Mouse (Mus musculus) MEL (cell line): ENCODE results near the gene Aplf. TPM values are rescaled to one million over a fixed set of nuclear protein-coding genes. Genes with fewer than 3 reads are reported as not detected.

Source experiments
- DNase-seq: peaks from one replicate; pipeline ENCODE4 v3.0.0; 2011; ENCODE audit warnings: low read depth, low spot score
- H3K27ac ChIP-seq: 2 replicates; pipeline ENCODE4 v1.5.1; 2012; ENCODE audit warnings: low read depth, mild to moderate bottlenecking, control low read depth, low read length, moderate library complexity; ENCODE audit not compliant: control insufficient read depth
- H3K27me3 ChIP-seq, 2 experiments: fragments of 150-350 bp in 1 of 2; sonication (generic) in 1 of 2; 2 replicates each; pipeline ENCODE4 v1.6.1; 2012; ENCODE audit warnings: low read length in 2 of 2, mild to moderate bottlenecking in 2 of 2, improper control_type of control experiment in 1 of 2, moderate library complexity in 1 of 2; ENCODE audit not compliant: insufficient read depth in 2 of 2, control insufficient read depth in 1 of 2
- H3K36me3 ChIP-seq, 2 experiments: 2 replicates each; pipeline ENCODE4 v1.6.1; 2012 to 2014; ENCODE audit warnings: low read length in 2 of 2, improper control_type of control experiment in 1 of 2, inconsistent platforms in 1 of 2, mild to moderate bottlenecking in 1 of 2; ENCODE audit not compliant: insufficient read depth in 2 of 2, control insufficient read depth in 1 of 2
- H3K4me1 ChIP-seq, 2 experiments: fragments of 150-350 bp in 1 of 2; sonication (generic) in 1 of 2; 2 replicates each; pipeline ENCODE4 v1.6.1; 2012; ENCODE audit warnings: low read length in 2 of 2, improper control_type of control experiment in 1 of 2, mild to moderate bottlenecking in 1 of 2; ENCODE audit not compliant: insufficient read depth in 2 of 2, control insufficient read depth in 1 of 2
- H3K4me3 ChIP-seq, 2 experiments: fragments of 150-350 bp in 1 of 2; sonication (generic) in 1 of 2; 2 replicates each; pipeline ENCODE4 v1.5.1; 2012; ENCODE audit warnings: low read depth in 2 of 2, low read length in 2 of 2, mild to moderate bottlenecking in 2 of 2, moderate library complexity in 2 of 2, control low read depth in 1 of 2, improper control_type of control experiment in 1 of 2; ENCODE audit not compliant: control insufficient read depth in 1 of 2, insufficient read depth in 1 of 2
- H3K79me2 ChIP-seq: 2 replicates; pipeline ENCODE4 v1.6.1; 2012; ENCODE audit warnings: mild to moderate bottlenecking, low read length, moderate library complexity; ENCODE audit not compliant: control insufficient read depth, poor library complexity, insufficient read depth
- H3K9ac ChIP-seq: 2 replicates; pipeline ENCODE4 v1.6.1; 2012; ENCODE audit warnings: low read depth, mild to moderate bottlenecking, control low read depth, low read length, moderate library complexity; ENCODE audit not compliant: control insufficient read depth, poor library complexity, severe bottlenecking
- H3K9me3 ChIP-seq: fragments of 150-350 bp; sonication (generic); replicated peaks from 2 replicates; pipeline ENCODE4 v1.6.1; 2012; ENCODE audit warnings: mild to moderate bottlenecking, low read length, improper control_type of control experiment, moderate library complexity; ENCODE audit not compliant: insufficient read depth
- CHD1 ChIP-seq: IDR thresholded peaks from 2 replicates; pipeline ENCODE4 v1.6.1; 2012; ENCODE audit warnings: low read depth, mild to moderate bottlenecking, inconsistent platforms, low read length, improper control_type of control experiment
- CHD2 ChIP-seq: IDR thresholded peaks from 2 replicates; pipeline ENCODE4 v1.6.1; 2011; ENCODE audit warnings: low read length, improper control_type of control experiment
- CTCF ChIP-seq, 3 experiments: IDR thresholded peaks in 2 of 3; conservative IDR thresholded peaks in 1 of 3; 2 replicates each; pipeline ENCODE4 v1.5.1; 2011 to 2012; ENCODE audit warnings: low read length in 3 of 3, low read depth in 2 of 3, mild to moderate bottlenecking in 2 of 3, improper control_type of control experiment in 1 of 3, inconsistent platforms in 1 of 3, mixed read lengths in 1 of 3, moderate library complexity in 1 of 3; ENCODE audit not compliant: control insufficient read depth in 1 of 3, insufficient read depth in 1 of 3, poor library complexity in 1 of 3, severe bottlenecking in 1 of 3
- E2F4 ChIP-seq: IDR thresholded peaks from 2 replicates; pipeline ENCODE4 v1.6.1; 2011; ENCODE audit warnings: low read depth, low read length, improper control_type of control experiment, borderline replicate concordance
- ELF1 ChIP-seq: IDR thresholded peaks from 2 replicates; pipeline ENCODE4 v1.6.1; 2014; ENCODE audit warnings: low read depth, mild to moderate bottlenecking, inconsistent platforms, low read length, improper control_type of control experiment, moderate library complexity
- EP300 ChIP-seq, 2 experiments: IDR thresholded peaks; 2 replicates each; pipeline ENCODE4 v1.6.1; 2011; ENCODE audit warnings: improper control_type of control experiment in 2 of 2, low read length in 2 of 2, low read depth in 1 of 2, mild to moderate bottlenecking in 1 of 2
- ETS1 ChIP-seq: IDR thresholded peaks from 2 replicates; pipeline ENCODE4 v1.6.1; 2012; ENCODE audit warnings: low read depth, mild to moderate bottlenecking, inconsistent platforms, low read length, improper control_type of control experiment, moderate library complexity
- GABPA ChIP-seq: IDR thresholded peaks from 2 replicates; pipeline ENCODE4 v1.6.1; 2012; ENCODE audit warnings: low read depth, mild to moderate bottlenecking, inconsistent platforms, low read length, improper control_type of control experiment, moderate library complexity
- GATA1 ChIP-seq: IDR thresholded peaks from 2 replicates; pipeline ENCODE4 v1.6.1; 2011; ENCODE audit warnings: low read depth, low read length, improper control_type of control experiment
- JUND ChIP-seq: IDR thresholded peaks from 2 replicates; pipeline ENCODE4 v1.6.1; 2011; ENCODE audit warnings: low read depth, mild to moderate bottlenecking, improper control_type of control experiment, low read length
- KAT2A ChIP-seq: conservative IDR thresholded peaks from 2 replicates; pipeline ENCODE4 v1.6.1; 2012; ENCODE audit warnings: low read depth, low read length, improper control_type of control experiment, inconsistent platforms
- MAFK ChIP-seq: IDR thresholded peaks from 2 replicates; pipeline ENCODE4 v1.6.1; 2011; ENCODE audit warnings: low read depth, mild to moderate bottlenecking, low read length, improper control_type of control experiment, borderline replicate concordance
- MAZ ChIP-seq: IDR thresholded peaks from 2 replicates; pipeline ENCODE4 v1.6.1; 2012; ENCODE audit warnings: low read depth, mild to moderate bottlenecking, inconsistent platforms, low read length, improper control_type of control experiment
- MEF2A ChIP-seq: IDR thresholded peaks from 2 replicates; pipeline ENCODE4 v1.6.1; 2014; ENCODE audit warnings: low read depth, mild to moderate bottlenecking, inconsistent platforms, low read length, improper control_type of control experiment; ENCODE audit not compliant: poor library complexity, insufficient replicate concordance, severe bottlenecking; ENCODE audit errors: extremely low read depth
- MXI1 ChIP-seq: IDR thresholded peaks from 2 replicates; pipeline ENCODE4 v1.6.1; 2011; ENCODE audit warnings: mild to moderate bottlenecking, low read depth, low read length, improper control_type of control experiment
- MYB ChIP-seq: IDR thresholded peaks from 2 replicates; pipeline ENCODE4 v1.6.1; 2011; ENCODE audit warnings: mild to moderate bottlenecking, low read depth, low read length, improper control_type of control experiment
- MYC ChIP-seq: IDR thresholded peaks from 2 replicates; pipeline ENCODE4 v1.6.1; 2011; ENCODE audit warnings: low read depth, mild to moderate bottlenecking, low read length, improper control_type of control experiment, moderate library complexity
- NELFE ChIP-seq: IDR thresholded peaks from 2 replicates; pipeline ENCODE4 v1.6.1; 2011; ENCODE audit warnings: low read depth, low read length, improper control_type of control experiment
- POLR2A ChIP-seq, 2 experiments: IDR thresholded peaks; 2 replicates each; pipeline ENCODE4 v1.6.1; 2011 to 2012; ENCODE audit warnings: low read length in 2 of 2, mild to moderate bottlenecking in 2 of 2, control low read depth in 1 of 2, improper control_type of control experiment in 1 of 2, low read depth in 1 of 2, moderate library complexity in 1 of 2; ENCODE audit not compliant: control insufficient read depth in 1 of 2, insufficient read depth in 1 of 2, poor library complexity in 1 of 2
- POLR2AphosphoS2 ChIP-seq: IDR thresholded peaks from 2 replicates; pipeline ENCODE4 v1.6.1; 2011; ENCODE audit warnings: low read length, improper control_type of control experiment
- POLR2AphosphoS5 ChIP-seq: IDR thresholded peaks from 2 replicates; pipeline ENCODE4 v1.6.1; 2012; ENCODE audit warnings: low read depth, borderline replicate concordance, mild to moderate bottlenecking, inconsistent platforms, low read length, moderate library complexity, mixed read lengths
- RAD21 ChIP-seq: IDR thresholded peaks from 2 replicates; pipeline ENCODE4 v1.6.1; 2011; ENCODE audit warnings: mild to moderate bottlenecking, low read depth, low read length, improper control_type of control experiment
- RCOR1 ChIP-seq: IDR thresholded peaks from 2 replicates; pipeline ENCODE4 v1.6.1; 2012; ENCODE audit warnings: low read depth, mild to moderate bottlenecking, inconsistent platforms, low read length, improper control_type of control experiment
- SIN3A ChIP-seq: IDR thresholded peaks from 2 replicates; pipeline ENCODE4 v1.6.1; 2012; ENCODE audit warnings: low read length, improper control_type of control experiment, inconsistent platforms
- SMC3 ChIP-seq: IDR thresholded peaks from 2 replicates; pipeline ENCODE4 v1.6.1; 2011; ENCODE audit warnings: low read depth, low read length, improper control_type of control experiment
- TAL1 ChIP-seq: IDR thresholded peaks from 2 replicates; pipeline ENCODE4 v1.6.1; 2012; ENCODE audit warnings: mild to moderate bottlenecking, inconsistent platforms, low read length, moderate library complexity, mixed read lengths
- TBP ChIP-seq: IDR thresholded peaks from 2 replicates; pipeline ENCODE4 v1.8.0; 2011; ENCODE audit warnings: low read depth, low read length, improper control_type of control experiment
- TCF12 ChIP-seq: IDR thresholded peaks from 2 replicates; pipeline ENCODE4 v1.6.1; 2014; ENCODE audit warnings: low read depth, mild to moderate bottlenecking, inconsistent platforms, low read length, improper control_type of control experiment, moderate library complexity
- UBTF ChIP-seq: IDR thresholded peaks from 2 replicates; pipeline ENCODE4 v1.6.1; 2012; ENCODE audit warnings: low read depth, mild to moderate bottlenecking, inconsistent platforms, low read length, improper control_type of control experiment, moderate library complexity, borderline replicate concordance; ENCODE audit not compliant: insufficient read depth
- USF1 ChIP-seq: IDR thresholded peaks from 2 replicates; pipeline ENCODE4 v1.6.1; 2014; ENCODE audit warnings: low read depth, mild to moderate bottlenecking, inconsistent platforms, low read length, improper control_type of control experiment, moderate library complexity
- USF2 ChIP-seq, 2 experiments: IDR thresholded peaks; 2 replicates each; pipeline ENCODE4 v1.6.1; 2011 to 2012; ENCODE audit warnings: improper control_type of control experiment in 2 of 2, low read length in 2 of 2, borderline replicate concordance in 1 of 2, inconsistent platforms in 1 of 2, low read depth in 1 of 2, mild to moderate bottlenecking in 1 of 2; ENCODE audit not compliant: insufficient read depth in 1 of 2
- ZC3H11A ChIP-seq: IDR thresholded peaks from 2 replicates; pipeline ENCODE4 v1.6.1; 2012; ENCODE audit warnings: low read depth, mild to moderate bottlenecking, inconsistent platforms, low read length, improper control_type of control experiment
- ZKSCAN1 ChIP-seq: IDR thresholded peaks from 2 replicates; pipeline ENCODE4 v1.6.1; 2012; ENCODE audit warnings: low read depth, mild to moderate bottlenecking, inconsistent platforms, low read length, improper control_type of control experiment, moderate library complexity
- ZNF384 ChIP-seq: IDR thresholded peaks from 2 replicates; pipeline ENCODE4 v1.6.1; 2012; ENCODE audit warnings: low read depth, mild to moderate bottlenecking, inconsistent platforms, low read length, improper control_type of control experiment
- polyA plus RNA-seq, 2 experiments: library from polyadenylated mRNA; stranded (reverse) in 1 of 2; unstranded in 1 of 2; fragments of >175 nt in 1 of 2; fragments of >200 nt in 1 of 2; gene quantifications; 2 replicates each; pipeline versions ENCODE4 v1.2.1 to v1.2.4; 2012; ENCODE audit warnings: low replicate concordance in 2 of 2, low read depth in 1 of 2; ENCODE audit not compliant: insufficient read length in 2 of 2, insufficient read depth in 1 of 2, missing spikeins in 1 of 2
- total RNA-seq: library from RNA; depleted of rRNA; stranded (reverse); fragments of 300-350 nt; gene quantifications from 2 replicates; pipeline ENCODE4 v1.2.3, GENCODE M21; 2012

Aplf gene
- total and polyA plus RNA-seq, 3 experiments = 12.6 to 20.3 TPM; not detected in 1

DNA sequence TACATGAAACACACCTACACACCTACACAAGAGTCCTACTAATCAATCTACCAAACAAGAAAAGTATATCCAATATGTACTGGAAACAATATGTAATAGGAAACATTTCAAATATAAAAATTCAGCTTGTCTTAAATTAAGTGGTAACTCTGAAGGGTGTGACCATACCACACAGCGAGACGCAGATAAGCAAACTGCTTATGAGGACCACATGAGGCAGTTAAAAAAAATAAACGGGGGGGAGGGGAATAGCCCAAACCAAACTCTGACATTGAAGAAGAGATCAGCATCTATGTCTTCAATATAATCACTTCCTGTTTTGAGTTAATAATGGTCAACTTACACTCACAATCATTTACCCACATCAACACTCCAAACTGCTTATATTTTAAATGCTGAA, 3.3 kb downstream of the Aplf start (continued):
- TF ChIP-seq SIN3A (peak; percentile 89), POLR2A (IDR thresholded peaks at IDR 0.05; ENCODE audit: control insufficient read depth in 1 of 2, insufficient read depth in 1 of 2, low read depth in 1 of 2, low read length in 2 of 2, poor library complexity in 1 of 2) (no peak; a peak in 1 of 4 replicates), POLR2AphosphoS5 (no peak), MXI1 (peak; percentile 83), USF1 (peak; percentile 54; the same call in 1 of the 2 replicates), TBP (0 out of 2 replicates have a peak, but pooled peaks have one; percentile 60)

DNA sequence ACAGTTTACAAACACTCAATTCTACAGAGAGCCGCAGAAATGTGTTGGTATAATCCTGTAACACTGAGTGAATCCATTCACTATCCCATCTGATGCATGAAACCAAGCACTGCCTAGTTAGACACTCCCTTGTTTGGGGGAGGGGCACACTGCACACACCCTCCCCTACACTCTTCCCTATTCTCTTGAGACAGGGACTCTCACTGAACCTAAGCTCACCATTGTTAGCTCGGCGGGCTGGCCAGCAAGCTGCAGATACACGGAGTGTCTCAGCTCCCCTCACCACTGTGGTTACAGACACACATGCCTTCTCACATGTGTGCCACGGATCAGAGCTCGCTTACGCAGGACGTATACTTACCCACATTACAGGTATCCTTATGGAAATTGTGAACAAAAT, 4.2 kb downstream of the Aplf start:
- H3K36me3 ChIP-seq = peaks cover 0 to 47% of the 10 kb centered on the region in 2 experiments; a peak in 2 of 4 replicates
- peak overlapping the region; percentile 98 for H3K27ac ChIP-seq
- H3K9me3 ChIP-seq = no peaks in the 10 kb centered on the region
- peak overlapping the region; percentile 58 for H3K9ac ChIP-seq
- no peaks in the 10 kb centered on the region for H3K27me3 ChIP-seq
- peaks cover 20 to 22% of the 10 kb centered on the region in 2 experiments for H3K4me1 ChIP-seq
- peak overlapping the region; percentile 22 to 62 for H3K4me3 ChIP-seq
- H3K79me2 ChIP-seq = peaks cover 7% of the 10 kb centered on the region
- peak; percentile 77 for DNase-seq
- TF ChIP-seq CHD1 = no peak
- TF ChIP-seq MYB = no peak
- no peak for TF ChIP-seq UBTF
- TF ChIP-seq NELFE = no peak
- no peak for TF ChIP-seq GABPA
- no peak for TF ChIP-seq ZKSCAN1
- TF ChIP-seq POLR2AphosphoS2 = no peak
- no peak for TF ChIP-seq KAT2A
- no peak for TF ChIP-seq ELF1
- no peak for TF ChIP-seq ZC3H11A
- TF ChIP-seq MXI1 = no peak; the same call in 1 of the 2 replicates
- no peak for TF ChIP-seq RCOR1
- TF ChIP-seq E2F4 = no peak
- TF ChIP-seq POLR2AphosphoS5 = no peak
- no peak for TF ChIP-seq RAD21
- TF ChIP-seq MYC = 0 out of 2 replicates have a peak, but pooled peaks have one; percentile 19
- TF ChIP-seq GATA1 = no peak
- TF ChIP-seq TCF12 = peak; percentile 23; the same call in 1 of the 2 replicates
- TF ChIP-seq USF2 (IDR thresholded peaks at IDR 0.05; ENCODE audit: borderline replicate concordance in 1 of 2, insufficient read depth in 1 of 2, low read depth in 1 of 2, low read length in 2 of 2) = no peak
- no peak for TF ChIP-seq SMC3
- TF ChIP-seq POLR2A (IDR thresholded peaks at IDR 0.05; ENCODE audit: control insufficient read depth in 1 of 2, insufficient read depth in 1 of 2, low read depth in 1 of 2, low read length in 2 of 2, poor library complexity in 1 of 2) = peak in 1 of 2 experiments; percentile 64; a peak in 1 of 4 replicates
- no peak for TF ChIP-seq SIN3A
- TF ChIP-seq USF1 = no peak
- no peak for TF ChIP-seq ZNF384
- peak; percentile 47; the same call in 1 of the 2 replicates for TF ChIP-seq TBP
- no peak for TF ChIP-seq MEF2A
- TF ChIP-seq ETS1 = peak; percentile 46; the same call in 1 of the 2 replicates
- no peak for TF ChIP-seq TAL1
- no peak for TF ChIP-seq MAFK
- TF ChIP-seq CTCF (IDR thresholded peaks at IDR 0.05 in 2 of 3, conservative IDR thresholded peaks at IDR 0.05 in 1 of 3; ENCODE audit: control insufficient read depth in 1 of 3, insufficient read depth in 1 of 3, low read depth in 2 of 3, low read length in 3 of 3, poor library complexity in 1 of 3, severe bottlenecking in 1 of 3) = no peak
- TF ChIP-seq CHD2 = no peak; the same call in 1 of the 2 replicates
- no peak for TF ChIP-seq JUND
- no peak for TF ChIP-seq EP300 (IDR thresholded peaks at IDR 0.05; ENCODE audit: low read depth in 1 of 2, low read length in 2 of 2)
- no peak; the same call in 1 of the 2 replicates for TF ChIP-seq MAZ
